Mouse (Mus musculus): ENCODE data around the gene Ralgps1. TPM values are rescaled to one million over a fixed set of nuclear protein-coding genes. Genes with fewer than 3 reads are reported as not detected.

Ralgps1 gene
- polyA plus RNA-seq, 1 experiment from 2014 or later, result 50.4 TPM

- ATAC-seq, result no peak
- Histone ChIP-seq H3K4me2 (ENCODE audit: low read length) (no peak overlapping the region), H3K27me3 (replicated peaks; ENCODE audit: control insufficient read depth, insufficient read depth, low read length) (no peaks in the 10 kb centered on the region), H3K9ac (replicated peaks; ENCODE audit: low read depth, low read length) (no peak overlapping the region), H3K4me3 (replicated peaks; ENCODE audit: low read length) (no peak overlapping the region), H3K27ac (ENCODE audit: low read length) (no peak overlapping the region), H3K36me3 (ENCODE audit: control insufficient read depth, insufficient read depth) (no peaks in the 10 kb centered on the region), H3K9me3 (ENCODE audit: control insufficient read depth, low read length) (no peaks in the 10 kb centered on the region), H3K4me1 (replicated peaks; ENCODE audit: control insufficient read depth, insufficient read depth, low read length) (peaks cover 13% of the 10 kb centered on the region)
- WGBS, result 44% methylated on average over 2 of the region's 2 CpGs
Measured at GRCm38 (mm10) chr2:33231788-33232187, 139.5 kb downstream of the Ralgps1 start.

- H3K4me1 ChIP-seq (replicated peaks; ENCODE audit: control insufficient read depth, insufficient read depth, low read length), result peaks cover 9% of the 10 kb centered on the region
- H3K9ac ChIP-seq (replicated peaks; ENCODE audit: low read depth, low read length), result no peak overlapping the region
- no peak overlapping the region for H3K4me2 ChIP-seq (ENCODE audit: low read length)
- no peak for ATAC-seq
- H3K4me3 ChIP-seq (replicated peaks; ENCODE audit: low read length), result no peak overlapping the region
- H3K36me3 ChIP-seq (ENCODE audit: control insufficient read depth, insufficient read depth), result no peaks in the 10 kb centered on the region
- no peaks in the 10 kb centered on the region for H3K27me3 ChIP-seq (replicated peaks; ENCODE audit: control insufficient read depth, insufficient read depth, low read length)
- no peaks in the 10 kb centered on the region for H3K9me3 ChIP-seq (ENCODE audit: control insufficient read depth, low read length)
- WGBS, result 74% methylated on average over 10 of the region's 10 CpGs
- H3K27ac ChIP-seq (ENCODE audit: low read length), result no peak overlapping the region
Measured at GRCm38 (mm10) chr2:33230701-33231100, 140.6 kb downstream of the Ralgps1 start.

GRCm38 (mm10) chr2:33228551-33228950, 142.7 kb downstream of the Ralgps1 start:
- Histone ChIP-seq H3K27ac (ENCODE audit: low read length) (no peak overlapping the region), H3K36me3 (ENCODE audit: control insufficient read depth, insufficient read depth) (no peaks in the 10 kb centered on the region), H3K4me2 (ENCODE audit: low read length) (no peak overlapping the region), H3K9me3 (ENCODE audit: control insufficient read depth, low read length) (no peaks in the 10 kb centered on the region), H3K9ac (replicated peaks; ENCODE audit: low read depth, low read length) (no peak overlapping the region), H3K4me1 (replicated peaks; ENCODE audit: control insufficient read depth, insufficient read depth, low read length) (no peaks in the 10 kb centered on the region), H3K4me3 (replicated peaks; ENCODE audit: low read length) (no peak overlapping the region), H3K27me3 (replicated peaks; ENCODE audit: control insufficient read depth, insufficient read depth, low read length) (no peaks in the 10 kb centered on the region)
- ATAC-seq, result no peak
- 95% methylated on average over 15 of the region's 15 CpGs for WGBS

- Histone ChIP-seq H3K36me3 (ENCODE audit: control insufficient read depth, insufficient read depth) (no peaks in the 10 kb centered on the region), H3K9me3 (ENCODE audit: control insufficient read depth, low read length) (no peaks in the 10 kb centered on the region), H3K9ac (replicated peaks; ENCODE audit: low read depth, low read length) (no peak overlapping the region), H3K27ac (ENCODE audit: low read length) (no peak overlapping the region), H3K4me2 (ENCODE audit: low read length) (no peak overlapping the region), H3K27me3 (replicated peaks; ENCODE audit: control insufficient read depth, insufficient read depth, low read length) (no peaks in the 10 kb centered on the region), H3K4me1 (replicated peaks; ENCODE audit: control insufficient read depth, insufficient read depth, low read length) (no peaks in the 10 kb centered on the region), H3K4me3 (replicated peaks; ENCODE audit: low read length) (no peak overlapping the region)
- ATAC-seq, result no peak
- WGBS, result 92% methylated on average over 11 of the region's 11 CpGs
Measured at GRCm38 (mm10) chr2:33228077-33228476, 143.2 kb downstream of the Ralgps1 start.

DNA sequence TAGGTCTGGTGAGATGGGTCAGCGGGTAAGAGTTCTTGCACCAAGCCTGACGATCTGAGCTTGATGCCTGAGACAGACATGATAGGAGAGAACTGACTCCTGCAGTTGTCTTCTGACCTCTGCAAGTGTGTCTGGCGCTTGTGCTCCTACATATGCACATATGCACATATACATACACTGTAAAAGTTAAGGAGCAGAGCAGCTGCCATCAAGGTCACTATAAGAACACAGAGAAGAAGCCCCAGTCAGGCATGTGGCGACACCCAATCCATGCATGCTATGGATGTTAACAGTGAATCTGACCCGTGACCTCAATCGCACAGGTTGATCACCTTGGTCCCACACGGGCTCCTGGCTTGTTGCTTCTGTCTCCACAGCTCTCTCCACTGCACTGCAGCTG, 145.4 kb downstream of the Ralgps1 start:
- Histone ChIP-seq H3K36me3 (ENCODE audit: control insufficient read depth, insufficient read depth) (no peaks in the 10 kb centered on the region), H3K4me2 (ENCODE audit: low read length) (no peak overlapping the region), H3K4me3 (replicated peaks; ENCODE audit: low read length) (no peak overlapping the region), H3K9me3 (ENCODE audit: control insufficient read depth, low read length) (no peaks in the 10 kb centered on the region), H3K9ac (replicated peaks; ENCODE audit: low read depth, low read length) (no peak overlapping the region), H3K27ac (ENCODE audit: low read length) (no peak overlapping the region), H3K27me3 (replicated peaks; ENCODE audit: control insufficient read depth, insufficient read depth, low read length) (no peaks in the 10 kb centered on the region), H3K4me1 (replicated peaks; ENCODE audit: control insufficient read depth, insufficient read depth, low read length) (no peaks in the 10 kb centered on the region)
- 94% methylated on average over 7 of the region's 7 CpGs for WGBS
- no peak for ATAC-seq

DNA sequence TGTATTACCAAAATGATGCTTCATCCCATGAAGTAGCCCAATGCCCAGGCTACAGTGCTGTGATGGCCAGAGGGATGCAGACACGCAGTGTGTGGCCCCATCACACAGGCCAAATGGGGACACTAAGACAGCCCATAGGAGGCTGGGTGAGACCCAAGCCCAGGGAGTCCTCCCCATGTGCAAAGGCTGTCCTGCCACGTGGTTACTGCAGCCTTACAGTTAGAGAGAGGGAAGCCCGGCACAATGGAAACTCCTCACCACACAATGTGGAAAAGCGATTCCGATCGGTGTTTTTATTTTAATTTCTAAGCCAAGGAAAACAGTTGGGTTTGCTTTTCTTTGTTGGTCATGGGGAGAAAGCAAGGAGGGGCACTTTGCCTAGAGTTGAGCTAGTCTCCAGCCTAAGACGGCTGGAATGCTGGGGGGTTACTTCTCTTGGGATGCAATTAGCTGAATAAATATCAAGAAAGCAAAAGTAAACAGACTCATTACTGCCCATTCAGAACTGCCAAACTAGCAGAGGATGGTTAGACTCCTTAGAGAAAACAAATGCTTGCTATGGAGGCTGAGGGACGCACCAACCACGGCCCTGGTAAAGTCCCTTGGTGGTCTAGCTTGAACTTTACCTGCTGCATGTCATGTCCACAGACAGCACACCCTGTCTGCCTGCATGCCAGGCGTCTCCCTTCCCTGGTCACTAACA, 147.5 kb downstream of the Ralgps1 start:
- Histone ChIP-seq H3K4me3 (replicated peaks; ENCODE audit: low read length) (no peak overlapping the region), H3K27ac (ENCODE audit: low read length) (no peak overlapping the region), H3K9ac (replicated peaks; ENCODE audit: low read depth, low read length) (no peak overlapping the region), H3K27me3 (replicated peaks; ENCODE audit: control insufficient read depth, insufficient read depth, low read length) (no peaks in the 10 kb centered on the region), H3K4me2 (ENCODE audit: low read length) (no peak overlapping the region), H3K4me1 (replicated peaks; ENCODE audit: control insufficient read depth, insufficient read depth, low read length) (0 out of 2 replicates have a peak, but pooled peaks cover 10% of the 10 kb centered on the region), H3K9me3 (ENCODE audit: control insufficient read depth, low read length) (no peaks in the 10 kb centered on the region), H3K36me3 (ENCODE audit: control insufficient read depth, insufficient read depth) (no peaks in the 10 kb centered on the region)
- 69% methylated on average over 10 of the region's 10 CpGs for WGBS
- no peak for ATAC-seq

- Histone ChIP-seq H3K4me2 (ENCODE audit: low read length) (no peak overlapping the region), H3K27ac (ENCODE audit: low read length) (no peak overlapping the region), H3K4me3 (replicated peaks; ENCODE audit: low read length) (no peak overlapping the region), H3K27me3 (replicated peaks; ENCODE audit: control insufficient read depth, insufficient read depth, low read length) (no peaks in the 10 kb centered on the region), H3K36me3 (ENCODE audit: control insufficient read depth, insufficient read depth) (no peaks in the 10 kb centered on the region), H3K9me3 (ENCODE audit: control insufficient read depth, low read length) (no peaks in the 10 kb centered on the region), H3K9ac (replicated peaks; ENCODE audit: low read depth, low read length) (no peak overlapping the region), H3K4me1 (replicated peaks; ENCODE audit: control insufficient read depth, insufficient read depth, low read length) (peaks cover 14% of the 10 kb centered on the region)
- no peak for ATAC-seq
- 83% methylated on average over 6 of the region's 6 CpGs for WGBS
Measured at GRCm38 (mm10) chr2:33222480-33222879, 148.8 kb downstream of the Ralgps1 start.

GRCm38 (mm10) chr2:33221339-33221900, 149.9 kb downstream of the Ralgps1 start:
- Histone ChIP-seq H3K36me3 (ENCODE audit: control insufficient read depth, insufficient read depth) (no peaks in the 10 kb centered on the region), H3K4me2 (ENCODE audit: low read length) (no peak overlapping the region), H3K9me3 (ENCODE audit: control insufficient read depth, low read length) (no peaks in the 10 kb centered on the region), H3K9ac (replicated peaks; ENCODE audit: low read depth, low read length) (no peak overlapping the region), H3K27ac (ENCODE audit: low read length) (no peak overlapping the region), H3K27me3 (replicated peaks; ENCODE audit: control insufficient read depth, insufficient read depth, low read length) (no peaks in the 10 kb centered on the region), H3K4me1 (replicated peaks; ENCODE audit: control insufficient read depth, insufficient read depth, low read length) (peaks cover 25% of the 10 kb centered on the region), H3K4me3 (replicated peaks; ENCODE audit: low read length) (no peak overlapping the region)
- no peak for ATAC-seq
- WGBS, result 89% methylated on average over 11 of the region's 11 CpGs

DNA sequence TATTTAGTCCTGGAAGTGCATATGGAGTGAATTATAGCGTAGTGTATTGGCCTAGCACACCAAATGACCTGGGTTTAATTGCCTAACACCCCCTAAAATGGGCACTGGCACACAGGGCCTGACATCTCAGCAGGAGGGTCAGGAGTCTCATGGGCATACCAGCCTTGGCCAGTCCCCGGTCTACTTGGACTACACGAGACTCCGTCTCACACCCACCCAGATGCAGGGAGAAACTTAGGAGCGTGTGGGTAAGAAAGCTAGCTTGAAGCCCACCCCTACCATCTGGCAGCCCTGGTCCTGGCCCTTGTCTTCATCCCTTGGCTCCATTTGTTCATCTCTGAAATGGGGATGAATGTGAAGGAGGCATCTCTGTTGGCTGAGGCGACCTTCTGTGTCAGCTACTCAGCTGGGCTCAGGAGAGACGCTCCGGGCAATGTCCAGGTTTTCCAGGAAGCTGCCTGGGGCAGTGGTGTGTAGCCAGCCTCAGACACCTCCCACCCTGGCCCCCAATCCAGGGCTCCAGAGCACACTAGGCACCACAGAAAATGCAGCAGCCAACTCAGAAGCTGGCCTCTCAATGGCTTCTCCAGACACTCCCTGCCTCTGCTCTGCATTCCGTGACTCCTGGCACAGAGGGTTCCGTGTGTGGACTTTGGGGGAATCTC, 150.5 kb downstream of the Ralgps1 start:
- Histone ChIP-seq H3K9ac (replicated peaks; ENCODE audit: low read depth, low read length) (no peak overlapping the region), H3K27me3 (replicated peaks; ENCODE audit: control insufficient read depth, insufficient read depth, low read length) (no peaks in the 10 kb centered on the region), H3K36me3 (ENCODE audit: control insufficient read depth, insufficient read depth) (no peaks in the 10 kb centered on the region), H3K4me3 (replicated peaks; ENCODE audit: low read length) (no peak overlapping the region), H3K27ac (ENCODE audit: low read length) (no peak overlapping the region), H3K4me2 (ENCODE audit: low read length) (no peak overlapping the region), H3K4me1 (replicated peaks; ENCODE audit: control insufficient read depth, insufficient read depth, low read length) (peaks cover 31% of the 10 kb centered on the region), H3K9me3 (ENCODE audit: control insufficient read depth, low read length) (no peaks in the 10 kb centered on the region)
- ATAC-seq, result no peak
- 87% methylated on average over 10 of the region's 10 CpGs for whole genome bisulfite sequencing

Measured in forebrain, embryonic 16.5 days (tissue).